Mouse (Mus musculus): ENCODE measurements around the gene Olfr1157. TPM values are rescaled to one million over a fixed set of nuclear protein-coding genes. Genes with fewer than 3 reads are reported as not detected.

Gene Olfr1157
- not detected in 2 replicates for total RNA-seq (2014; rRNA removed)
- not detected in 2 replicates for polyA plus RNA-seq (2012; rRNA removed)

GRCm38 (mm10) chr2:87968199-87968598, at the start of gene Olfr1157:
TSS of gene Olfr1157 (minus strand) at chr2:87968299.
- Histone ChIP-seq H3K9ac (ENCODE audit: low read depth, low read length) (no peak within 1 kb of the TSS), H3K79me2 (ENCODE audit: control insufficient read depth, insufficient read depth, low read length) (no peaks in the 10 kb centered on the region), H3K36me3 (ENCODE audit: control insufficient read depth, insufficient read depth, low read length) (no peaks in the 10 kb centered on the region), H3K4me3 (ENCODE audit: insufficient read depth, low read depth, low read length) (no peak within 1 kb of the TSS), H3K27ac (replicated peaks; ENCODE audit: insufficient read depth, low read depth, low read length) (no peak within 1 kb of the TSS), H3K27me3 (ENCODE audit: control insufficient read depth, insufficient read depth, low read length) (no peaks in the 10 kb centered on the region), H3K4me1 (ENCODE audit: control insufficient read depth, insufficient read depth, low read length) (no peaks in the 10 kb centered on the region)
- no peak for TF ChIP-seq POLR2A (IDR thresholded peaks at IDR 0.05; ENCODE audit: extremely low read depth, insufficient read depth, low read length)
- TF ChIP-seq CTCF (IDR thresholded peaks at IDR 0.05; ENCODE audit: low read depth, low read length): no peak
- DNase-seq (ENCODE audit: extremely low read depth, low read depth, low spot score): no peak
- 97% methylated on average over 4 of the region's 4 CpGs for WGBS

- peak; percentile 92 for DNase-seq (ENCODE audit: extremely low read depth, low read depth, low spot score)
- Histone ChIP-seq H3K27me3 (ENCODE audit: control insufficient read depth, insufficient read depth, low read length) (no peaks in the 10 kb centered on the region), H3K27ac (replicated peaks; ENCODE audit: insufficient read depth, low read depth, low read length) (no peak within 1 kb of the TSS), H3K36me3 (ENCODE audit: control insufficient read depth, insufficient read depth, low read length) (no peaks in the 10 kb centered on the region), H3K4me3 (ENCODE audit: insufficient read depth, low read depth, low read length) (no peak within 1 kb of the TSS), H3K79me2 (ENCODE audit: control insufficient read depth, insufficient read depth, low read length) (no peaks in the 10 kb centered on the region), H3K9ac (ENCODE audit: low read depth, low read length) (no peak within 1 kb of the TSS), H3K4me1 (ENCODE audit: control insufficient read depth, insufficient read depth, low read length) (no peaks in the 10 kb centered on the region; the same call in 1 of the 2 replicates)
- TF ChIP-seq CTCF (IDR thresholded peaks at IDR 0.05; ENCODE audit: low read depth, low read length) (no peak), POLR2A (IDR thresholded peaks at IDR 0.05; ENCODE audit: extremely low read depth, insufficient read depth, low read length) (no peak)
Observed at GRCm38 (mm10) chr2:88007515-88008318, 39.6 kb upstream of the Olfr1157 start, which contains the start of gene Olfr1160. TSS of gene Olfr1160 (minus strand) at chr2:88008268.

- Histone ChIP-seq H3K36me3 (ENCODE audit: control insufficient read depth, insufficient read depth, low read length) (no peaks in the 10 kb centered on the region), H3K9ac (ENCODE audit: low read depth, low read length) (no peak within 1 kb of the TSS), H3K27me3 (ENCODE audit: control insufficient read depth, insufficient read depth, low read length) (no peaks in the 10 kb centered on the region), H3K4me3 (ENCODE audit: insufficient read depth, low read depth, low read length) (no peak within 1 kb of the TSS), H3K4me1 (ENCODE audit: control insufficient read depth, insufficient read depth, low read length) (no peaks in the 10 kb centered on the region), H3K79me2 (ENCODE audit: control insufficient read depth, insufficient read depth, low read length) (no peaks in the 10 kb centered on the region), H3K27ac (replicated peaks; ENCODE audit: insufficient read depth, low read depth, low read length) (no peak within 1 kb of the TSS)
- no peak for DNase-seq (ENCODE audit: extremely low read depth, low read depth, low spot score)
- TF ChIP-seq CTCF (IDR thresholded peaks at IDR 0.05; ENCODE audit: low read depth, low read length) (no peak), POLR2A (IDR thresholded peaks at IDR 0.05; ENCODE audit: extremely low read depth, insufficient read depth, low read length) (no peak)
Observed at GRCm38 (mm10) chr2:87989813-87990212, 21.7 kb upstream of the Olfr1157 start, which contains the start of gene Olfr1158. TSS of gene Olfr1158 (plus strand) at chr2:87990113.

- no peak within 1 kb of the TSS for H3K27ac ChIP-seq (replicated peaks; ENCODE audit: insufficient read depth, low read depth, low read length)
Observed at GRCm38 (mm10) chr2:87974563-87974962, 6.5 kb upstream of the Olfr1157 start, which contains the start of gene Olfr74. TSS of gene Olfr74 (minus strand) at chr2:87974663.

GRCm38 (mm10) chr2:87953000-87953399, 15.1 kb downstream of the Olfr1157 start, which contains the start of gene Olfr1156:
TSS of gene Olfr1156 (minus strand) at chr2:87953100.
- Histone ChIP-seq H3K27ac (replicated peaks; ENCODE audit: insufficient read depth, low read depth, low read length) (no peak within 1 kb of the TSS), H3K36me3 (ENCODE audit: control insufficient read depth, insufficient read depth, low read length) (no peaks in the 10 kb centered on the region), H3K4me3 (ENCODE audit: insufficient read depth, low read depth, low read length) (no peak within 1 kb of the TSS), H3K9ac (ENCODE audit: low read depth, low read length) (no peak within 1 kb of the TSS), H3K4me1 (ENCODE audit: control insufficient read depth, insufficient read depth, low read length) (no peaks in the 10 kb centered on the region), H3K27me3 (ENCODE audit: control insufficient read depth, insufficient read depth, low read length) (no peaks in the 10 kb centered on the region), H3K79me2 (ENCODE audit: control insufficient read depth, insufficient read depth, low read length) (no peaks in the 10 kb centered on the region)
- TF ChIP-seq POLR2A (IDR thresholded peaks at IDR 0.05; ENCODE audit: extremely low read depth, insufficient read depth, low read length) (no peak), CTCF (IDR thresholded peaks at IDR 0.05; ENCODE audit: low read depth, low read length) (no peak)
- DNase-seq (ENCODE audit: extremely low read depth, low read depth, low spot score): no peak

More at GRCm38 (mm10) chr2:87974563-87974962, 6.5 kb upstream of the Olfr1157 start, which contains the start of gene Olfr74:
- WGBS: 73% methylated on average over 3 of the region's 3 CpGs
- no peaks in the 10 kb centered on the region for H3K79me2 ChIP-seq (ENCODE audit: control insufficient read depth, insufficient read depth, low read length)
- no peaks in the 10 kb centered on the region for H3K4me1 ChIP-seq (ENCODE audit: control insufficient read depth, insufficient read depth, low read length)
- TF ChIP-seq CTCF (IDR thresholded peaks at IDR 0.05; ENCODE audit: low read depth, low read length) (no peak), POLR2A (IDR thresholded peaks at IDR 0.05; ENCODE audit: extremely low read depth, insufficient read depth, low read length) (no peak)
- no peaks in the 10 kb centered on the region for H3K36me3 ChIP-seq (ENCODE audit: control insufficient read depth, insufficient read depth, low read length)
- no peak within 1 kb of the TSS for H3K4me3 ChIP-seq (ENCODE audit: insufficient read depth, low read depth, low read length)
- no peak within 1 kb of the TSS for H3K9ac ChIP-seq (ENCODE audit: low read depth, low read length)
- no peaks in the 10 kb centered on the region for H3K27me3 ChIP-seq (ENCODE audit: control insufficient read depth, insufficient read depth, low read length)
- DNase-seq (ENCODE audit: extremely low read depth, low read depth, low spot score): no peak

- Histone ChIP-seq H3K79me2 (ENCODE audit: control insufficient read depth, insufficient read depth, low read length) (no peaks in the 10 kb centered on the region), H3K27ac (replicated peaks; ENCODE audit: insufficient read depth, low read depth, low read length) (no peak within 1 kb of the TSS), H3K4me3 (ENCODE audit: insufficient read depth, low read depth, low read length) (no peak within 1 kb of the TSS), H3K27me3 (ENCODE audit: control insufficient read depth, insufficient read depth, low read length) (no peaks in the 10 kb centered on the region), H3K4me1 (ENCODE audit: control insufficient read depth, insufficient read depth, low read length) (no peaks in the 10 kb centered on the region), H3K36me3 (ENCODE audit: control insufficient read depth, insufficient read depth, low read length) (no peaks in the 10 kb centered on the region), H3K9ac (ENCODE audit: low read depth, low read length) (no peak within 1 kb of the TSS)
- DNase-seq (ENCODE audit: extremely low read depth, low read depth, low spot score): no peak
- TF ChIP-seq POLR2A (IDR thresholded peaks at IDR 0.05; ENCODE audit: extremely low read depth, insufficient read depth, low read length) (no peak), CTCF (IDR thresholded peaks at IDR 0.05; ENCODE audit: low read depth, low read length) (no peak)
- WGBS: 98% methylated on average over 1 of the region's 1 CpGs
Observed at GRCm38 (mm10) chr2:87945037-87945436, 23.1 kb downstream of the Olfr1157 start, which contains the start of gene Olfr1155. TSS of gene Olfr1155 (minus strand) at chr2:87945137.

Other genes with a start within 250 kb of the Olfr1157 start
- not detected in 2 replicates for gene Olfr1138, start 228.3 kb downstream of the Olfr1157 start, total RNA-seq (2014; rRNA removed)
- gene Olfr1138, start 228.3 kb downstream of the Olfr1157 start, polyA plus RNA-seq (2012; rRNA removed): not detected in 2 replicates
- not detected in 2 replicates for gene Olfr1140, start 224.5 kb downstream of the Olfr1157 start, total RNA-seq (2014; rRNA removed)
- gene Olfr1140, start 224.5 kb downstream of the Olfr1157 start, polyA plus RNA-seq (2012; rRNA removed): not detected in 2 replicates
- gene Olfr1141, start 214.3 kb downstream of the Olfr1157 start, total RNA-seq (2014; rRNA removed): not detected in 2 replicates
- gene Olfr1141, start 214.3 kb downstream of the Olfr1157 start, polyA plus RNA-seq (2012; rRNA removed): not detected in 2 replicates
- gene Olfr152, start 188.8 kb downstream of the Olfr1157 start, total RNA-seq (2014; rRNA removed): not detected in 2 replicates
- not detected in 2 replicates for gene Olfr152, start 188.8 kb downstream of the Olfr1157 start, polyA plus RNA-seq (2012; rRNA removed)
- gene Olfr1143, start 167.7 kb downstream of the Olfr1157 start, total RNA-seq (2014; rRNA removed): not detected in 2 replicates
- gene Olfr1143, start 167.7 kb downstream of the Olfr1157 start, polyA plus RNA-seq (2012; rRNA removed): not detected in 2 replicates
- not detected in 2 replicates for gene Olfr1145, start 158.5 kb downstream of the Olfr1157 start, total RNA-seq (2014; rRNA removed)
- not detected in 2 replicates for gene Olfr1145, start 158.5 kb downstream of the Olfr1157 start, polyA plus RNA-seq (2012; rRNA removed)
- not detected in 2 replicates for gene Olfr1148, start 137.8 kb downstream of the Olfr1157 start, total RNA-seq (2014; rRNA removed)
- gene Olfr1148, start 137.8 kb downstream of the Olfr1157 start, polyA plus RNA-seq (2012; rRNA removed): not detected in 2 replicates
- gene Olfr1150-ps1, start 124.3 kb downstream of the Olfr1157 start, total RNA-seq (2014; rRNA removed): not detected in 2 replicates
- gene Olfr1150-ps1, start 124.3 kb downstream of the Olfr1157 start, polyA plus RNA-seq (2012; rRNA removed): not detected in 2 replicates
- not detected in 2 replicates for gene Olfr1151, start 112.4 kb downstream of the Olfr1157 start, total RNA-seq (2014; rRNA removed)
- not detected in 2 replicates for gene Olfr1151, start 112.4 kb downstream of the Olfr1157 start, polyA plus RNA-seq (2012; rRNA removed)
- not detected in 2 replicates for gene Olfr1152, start 101.8 kb downstream of the Olfr1157 start, total RNA-seq (2014; rRNA removed)
- gene Olfr1152, start 101.8 kb downstream of the Olfr1157 start, polyA plus RNA-seq (2012; rRNA removed): not detected in 2 replicates
- gene Olfr1153, start 73.3 kb downstream of the Olfr1157 start, total RNA-seq (2014; rRNA removed): not detected in 2 replicates
- gene Olfr1153, start 73.3 kb downstream of the Olfr1157 start, polyA plus RNA-seq (2012; rRNA removed): not detected in 2 replicates
- gene Olfr1154, start 63.1 kb downstream of the Olfr1157 start, total RNA-seq (2014; rRNA removed): not detected in 2 replicates
- not detected in 2 replicates for gene Olfr1154, start 63.1 kb downstream of the Olfr1157 start, polyA plus RNA-seq (2012; rRNA removed)
- not detected in 2 replicates for gene Olfr1155, start 23.2 kb downstream of the Olfr1157 start, total RNA-seq (2014; rRNA removed)
- not detected in 2 replicates for gene Olfr1155, start 23.2 kb downstream of the Olfr1157 start, polyA plus RNA-seq (2012; rRNA removed)
- not detected in 2 replicates for gene Olfr1156, start 15.2 kb downstream of the Olfr1157 start, total RNA-seq (2014; rRNA removed)
- not detected in 2 replicates for gene Olfr1156, start 15.2 kb downstream of the Olfr1157 start, polyA plus RNA-seq (2012; rRNA removed)
- gene Olfr74, start 6.4 kb upstream of the Olfr1157 start, total RNA-seq (2014; rRNA removed): not detected in 2 replicates
- gene Olfr74, start 6.4 kb upstream of the Olfr1157 start, polyA plus RNA-seq (2012; rRNA removed): not detected in 2 replicates
- not detected in 2 replicates for gene Olfr1158, start 21.8 kb upstream of the Olfr1157 start, total RNA-seq (2014; rRNA removed)
- gene Olfr1158, start 21.8 kb upstream of the Olfr1157 start, polyA plus RNA-seq (2012; rRNA removed): not detected in 2 replicates
- gene Olfr1160, start 40.0 kb upstream of the Olfr1157 start, total RNA-seq (2014; rRNA removed): not detected in 2 replicates
- not detected in 2 replicates for gene Olfr1160, start 40.0 kb upstream of the Olfr1157 start, polyA plus RNA-seq (2012; rRNA removed)
- gene Olfr1161, start 54.5 kb upstream of the Olfr1157 start, total RNA-seq (2014; rRNA removed): not detected in 2 replicates
- gene Olfr1161, start 54.5 kb upstream of the Olfr1157 start, polyA plus RNA-seq (2012; rRNA removed): not detected in 2 replicates
- not detected in 2 replicates for gene Olfr73, start 69.4 kb upstream of the Olfr1157 start, total RNA-seq (2014; rRNA removed)
- not detected in 2 replicates for gene Olfr73, start 69.4 kb upstream of the Olfr1157 start, polyA plus RNA-seq (2012; rRNA removed)
- gene Olfr1162, start 82.8 kb upstream of the Olfr1157 start, total RNA-seq (2014; rRNA removed): not detected in 2 replicates
- gene Olfr1162, start 82.8 kb upstream of the Olfr1157 start, polyA plus RNA-seq (2012; rRNA removed): not detected in 2 replicates
- gene Olfr1163, start 103.5 kb upstream of the Olfr1157 start, total RNA-seq (2014; rRNA removed): not detected in 2 replicates
- gene Olfr1163, start 103.5 kb upstream of the Olfr1157 start, polyA plus RNA-seq (2012; rRNA removed): not detected in 2 replicates
- not detected in 2 replicates for gene Olfr1164, start 125.7 kb upstream of the Olfr1157 start, total RNA-seq (2014; rRNA removed)
- gene Olfr1164, start 125.7 kb upstream of the Olfr1157 start, polyA plus RNA-seq (2012; rRNA removed): not detected in 2 replicates
- gene Olfr1166, start 160.0 kb upstream of the Olfr1157 start, total RNA-seq (2014; rRNA removed): not detected in 2 replicates
- not detected in 2 replicates for gene Olfr1166, start 160.0 kb upstream of the Olfr1157 start, polyA plus RNA-seq (2012; rRNA removed)
- not detected in 2 replicates for gene Olfr1167, start 186.9 kb upstream of the Olfr1157 start, total RNA-seq (2014; rRNA removed)
- gene Olfr1167, start 186.9 kb upstream of the Olfr1157 start, polyA plus RNA-seq (2012; rRNA removed): not detected in 2 replicates
- gene Olfr1168, start 213.6 kb upstream of the Olfr1157 start, total RNA-seq (2014; rRNA removed): not detected in 2 replicates
- not detected in 2 replicates for gene Olfr1168, start 213.6 kb upstream of the Olfr1157 start, polyA plus RNA-seq (2012; rRNA removed)